Mouse (Mus musculus) embryonic stem cell, embryonic (primary cell): ENCODE data around the gene Gm10715.
"Not testable (repeated sequence)": the region's sequence is repeated elsewhere in the genome, so short reads cannot be mapped to it uniquely, and the experiment has no call there.

Experiments used
- CTCF ChIA-PET, 4 experiments: fragments of 300-600 bp in 2 of 4; fragments of 350-600 bp in 2 of 4; sonication (Branson Sonifier 250); formaldehyde crosslinking; loops; one replicate each; lab custom pipeline; 2022; ENCODE audit warnings: inconsistent platforms in 2 of 4; lab: Charles Lee
- POLR2A ChIA-PET, 4 experiments: fragments of 300-600 bp in 2 of 4; fragments of 350-600 bp in 2 of 4; sonication (Branson Sonifier 250); formaldehyde crosslinking; loops; one replicate each; lab custom pipeline; 2022; ENCODE audit warnings: antibody characterized with exemption in 4 of 4, inconsistent platforms in 1 of 4; lab: Charles Lee

Gene Gm10715

DNA sequence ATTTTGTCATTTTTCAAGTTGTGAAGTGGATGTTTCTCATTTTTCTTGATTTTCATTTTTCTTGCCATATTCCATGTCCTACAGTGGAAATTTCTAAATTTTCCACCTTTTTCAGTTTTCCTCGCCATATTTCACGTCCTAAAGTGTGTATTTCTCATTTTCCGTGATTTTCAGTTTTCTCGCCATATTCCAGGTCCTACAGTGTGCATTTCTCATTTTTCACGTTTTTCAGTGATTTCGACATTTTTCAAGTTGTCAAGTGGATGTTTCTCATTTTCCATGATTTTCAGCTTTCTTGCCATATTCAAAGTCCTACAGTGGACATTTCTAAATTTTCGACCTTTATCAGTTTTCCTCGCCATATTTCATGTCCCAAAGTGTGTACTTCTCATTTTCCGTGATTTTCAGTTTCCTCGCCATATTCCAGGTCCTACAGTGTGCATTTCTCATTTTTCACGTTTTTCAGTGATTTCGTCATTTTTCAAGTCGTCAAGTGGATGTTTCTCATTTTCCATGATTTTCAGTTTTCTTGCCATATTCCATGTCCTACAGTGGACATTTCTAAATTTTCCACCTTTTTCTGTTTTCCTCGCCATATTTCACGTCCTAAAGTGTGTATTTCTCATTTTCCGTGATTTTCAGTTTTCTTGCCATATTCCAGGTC lies 12.6 kb upstream of the Gm10715 start:
- POLR2A ChIA-PET, CTCF ChIA-PET: not testable (repeated sequence)

DNA sequence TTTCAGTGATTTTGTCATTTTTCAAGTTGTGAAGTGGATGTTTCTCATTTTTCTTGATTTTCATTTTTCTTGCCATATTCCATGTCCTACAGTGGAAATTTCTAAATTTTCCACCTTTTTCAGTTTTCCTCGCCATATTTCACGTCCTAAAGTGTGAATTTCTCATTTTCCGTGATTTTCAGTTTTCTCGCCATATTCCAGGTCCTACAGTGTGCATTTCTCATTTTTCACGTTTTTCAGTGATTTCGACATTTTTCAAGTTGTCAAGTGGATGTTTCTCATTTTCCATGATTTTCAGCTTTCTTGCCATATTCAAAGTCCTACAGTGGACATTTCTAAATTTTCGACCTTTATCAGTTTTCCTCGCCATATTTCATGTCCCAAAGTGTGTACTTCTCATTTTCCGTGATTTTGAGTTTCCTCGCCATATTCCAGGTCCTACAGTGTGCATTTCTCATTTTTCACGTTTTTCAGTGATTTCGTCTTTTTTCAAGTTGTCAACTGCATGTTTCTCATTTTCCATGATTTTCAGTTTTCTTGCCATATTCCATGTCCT lies 11.7 kb upstream of the Gm10715 start, which contains the start of gene Gm10717:
Gene Gm10717 (plus strand): TSS at position 506 of the 556 bp plus-strand sequence.
- POLR2A ChIA-PET, CTCF ChIA-PET: not testable (repeated sequence)

DNA sequence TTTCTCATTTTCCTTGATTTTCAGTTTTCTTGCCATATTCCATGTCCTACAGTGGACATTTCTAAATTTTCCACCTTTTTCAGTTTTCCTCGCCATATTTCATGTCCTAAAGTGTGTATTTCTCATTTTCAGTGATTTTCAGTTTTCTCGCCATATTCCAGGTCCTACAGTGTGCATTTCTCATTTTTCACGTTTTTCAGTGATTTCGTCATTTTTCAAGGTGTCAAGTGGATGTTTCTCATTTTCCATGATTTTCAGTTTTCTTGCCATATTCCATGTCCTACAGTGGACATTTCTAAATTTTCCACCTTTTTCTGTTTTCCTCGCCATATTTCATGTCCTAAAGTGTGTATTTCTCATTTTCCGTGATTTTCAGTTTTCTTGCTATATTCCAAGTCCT lies 11.0 kb upstream of the Gm10715 start:
- POLR2A ChIA-PET, CTCF ChIA-PET: not testable (repeated sequence)

DNA sequence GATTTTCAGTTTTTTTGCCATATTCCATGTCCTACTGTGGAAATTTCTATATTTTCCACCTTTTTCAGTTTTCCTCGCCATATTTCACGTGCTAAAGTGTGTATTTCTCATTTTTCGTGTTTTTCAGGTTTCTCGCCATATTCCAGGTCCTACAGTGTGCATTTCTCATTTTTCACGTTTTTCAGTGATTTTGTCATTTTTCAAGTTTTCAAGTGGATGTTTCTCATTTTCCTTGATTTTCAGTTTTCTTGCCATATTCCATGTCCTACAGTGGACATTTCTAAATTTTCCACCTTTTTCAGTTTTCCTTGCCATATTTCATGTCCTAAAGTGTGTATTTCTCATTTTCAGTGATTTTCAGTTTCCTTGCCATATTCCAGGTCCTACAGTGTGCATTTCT lies 10.5 kb upstream of the Gm10715 start:
- POLR2A ChIA-PET = not testable (repeated sequence)

DNA sequence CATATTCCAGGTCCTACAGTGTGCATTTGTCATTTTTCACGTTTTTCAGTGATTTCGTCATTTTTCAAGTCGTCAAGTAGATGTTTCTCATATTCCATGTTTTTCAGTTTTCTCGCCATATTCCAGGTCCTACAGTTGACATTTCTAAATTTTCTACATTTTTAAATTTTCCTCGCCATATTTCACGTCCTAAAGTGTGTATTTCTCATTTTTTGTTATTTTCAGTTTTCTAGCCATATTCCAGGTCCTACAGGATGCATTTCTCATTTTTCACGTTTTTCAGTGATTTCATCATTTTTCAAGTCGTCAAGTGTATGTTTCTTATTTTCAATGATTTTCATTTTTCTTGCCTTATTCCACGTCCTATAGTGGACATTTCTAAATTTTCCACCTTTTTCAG lies 9.9 kb upstream of the Gm10715 start:
- CTCF ChIA-PET, POLR2A ChIA-PET: not testable (repeated sequence)

More for the DNA sequence above, 10.5 kb upstream of the Gm10715 start:
- CTCF ChIA-PET = not testable (repeated sequence)

DNA sequence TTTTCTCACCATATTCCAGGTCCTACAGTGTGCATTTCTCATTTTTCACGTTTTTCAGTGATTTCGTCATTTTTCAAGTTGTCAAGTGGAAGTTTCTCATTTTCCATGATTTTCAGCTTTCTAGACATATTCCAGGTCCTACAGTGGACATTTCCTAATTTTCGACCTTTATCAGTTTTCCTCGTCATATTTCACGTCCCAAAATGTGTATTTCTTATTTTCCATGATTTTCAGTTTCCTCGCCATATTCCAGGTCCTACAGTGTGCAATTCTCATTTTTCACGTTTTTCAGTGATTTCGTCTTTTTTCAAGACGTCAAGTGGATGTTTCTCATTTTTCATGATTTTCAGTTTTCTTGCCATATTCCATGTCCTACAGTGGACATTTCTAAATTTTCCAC lies 9.5 kb upstream of the Gm10715 start:
- CTCF ChIA-PET, POLR2A ChIA-PET: not testable (repeated sequence)

DNA sequence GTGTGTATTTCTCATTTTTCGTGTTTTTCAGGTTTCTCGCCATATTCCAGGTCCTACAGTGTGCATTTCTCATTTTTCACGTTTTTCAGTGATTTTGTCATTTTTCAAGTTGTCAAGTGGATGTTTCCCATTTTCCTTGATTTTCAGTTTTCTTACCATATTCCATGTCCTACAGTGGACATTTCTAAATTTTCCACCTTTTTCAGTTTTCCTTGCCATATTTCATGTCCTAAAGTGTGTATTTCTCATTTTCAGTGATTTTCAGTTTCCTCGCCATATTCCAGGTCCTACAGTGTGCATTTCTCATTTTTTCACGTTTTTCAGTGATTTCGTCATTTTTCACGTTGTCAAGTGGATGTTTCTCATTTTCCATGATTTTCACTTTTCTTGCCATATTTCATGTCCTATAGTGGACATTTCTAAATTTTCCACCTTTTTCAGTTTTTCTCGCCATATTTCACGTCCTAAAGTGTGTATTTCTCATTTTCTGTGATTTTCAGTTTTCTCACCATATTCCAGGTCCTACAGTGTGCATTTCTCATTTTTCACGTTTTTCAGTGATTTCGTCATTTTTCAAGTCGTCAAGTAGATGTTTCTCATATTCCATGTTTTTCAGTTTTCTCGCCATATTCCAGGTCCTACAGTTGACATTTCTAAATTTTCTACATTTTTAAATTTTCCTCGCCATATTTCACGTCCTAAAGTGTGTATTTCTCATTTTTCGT lies 7.2 kb upstream of the Gm10715 start:
- POLR2A ChIA-PET, CTCF ChIA-PET: not testable (repeated sequence)

DNA sequence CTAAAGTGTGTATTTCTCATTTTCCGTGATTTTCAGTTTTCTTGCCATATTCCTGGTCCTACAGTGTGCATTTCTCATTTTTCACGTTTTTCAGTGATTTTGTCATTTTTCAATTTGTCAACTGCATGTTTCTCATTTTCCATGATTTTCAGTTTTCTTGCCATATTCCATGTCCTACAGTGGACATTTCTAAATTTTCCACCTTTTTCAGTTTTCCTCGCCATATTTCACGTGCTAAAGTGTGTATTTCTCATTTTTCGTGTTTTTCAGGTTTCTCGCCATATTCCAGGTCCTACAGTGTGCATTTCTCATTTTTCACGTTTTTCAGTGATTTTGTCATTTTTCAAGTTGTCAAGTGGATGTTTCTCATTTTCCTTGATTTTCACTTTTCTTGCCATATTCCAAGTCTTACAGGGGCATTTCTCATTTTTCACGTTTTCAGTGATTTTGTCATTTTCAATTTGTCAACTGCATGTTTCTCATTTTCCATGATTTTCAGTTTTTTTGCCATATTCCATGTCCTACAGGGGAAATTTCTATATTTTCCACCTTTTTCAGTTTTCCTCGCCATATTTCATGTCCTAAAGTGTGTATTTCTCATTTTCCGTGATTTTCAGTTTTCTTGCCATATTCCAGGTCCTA lies 5.9 kb upstream of the Gm10715 start:
- POLR2A ChIA-PET, CTCF ChIA-PET: not testable (repeated sequence)

DNA sequence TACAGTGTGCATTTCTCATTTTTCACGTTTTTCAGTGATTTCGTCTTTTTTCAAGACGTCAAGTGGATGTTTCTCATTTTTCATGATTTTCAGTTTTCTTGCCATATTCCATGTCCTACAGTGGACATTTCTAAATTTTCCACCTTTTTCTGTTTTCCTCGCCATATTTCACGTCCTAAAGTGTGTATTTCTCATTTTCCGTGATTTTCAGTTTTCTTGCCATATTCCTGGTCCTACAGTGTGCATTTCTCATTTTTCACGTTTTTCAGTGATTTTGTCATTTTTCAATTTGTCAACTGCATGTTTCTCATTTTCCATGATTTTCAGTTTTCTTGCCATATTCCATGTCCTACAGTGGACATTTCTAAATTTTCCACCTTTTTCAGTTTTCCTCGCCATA lies 2.4 kb upstream of the Gm10715 start, which contains the start of gene Gm17535:
Gene Gm17535 (plus strand): TSS at position 301 of the 400 bp plus-strand sequence.
- POLR2A ChIA-PET, CTCF ChIA-PET: not testable (repeated sequence)

DNA sequence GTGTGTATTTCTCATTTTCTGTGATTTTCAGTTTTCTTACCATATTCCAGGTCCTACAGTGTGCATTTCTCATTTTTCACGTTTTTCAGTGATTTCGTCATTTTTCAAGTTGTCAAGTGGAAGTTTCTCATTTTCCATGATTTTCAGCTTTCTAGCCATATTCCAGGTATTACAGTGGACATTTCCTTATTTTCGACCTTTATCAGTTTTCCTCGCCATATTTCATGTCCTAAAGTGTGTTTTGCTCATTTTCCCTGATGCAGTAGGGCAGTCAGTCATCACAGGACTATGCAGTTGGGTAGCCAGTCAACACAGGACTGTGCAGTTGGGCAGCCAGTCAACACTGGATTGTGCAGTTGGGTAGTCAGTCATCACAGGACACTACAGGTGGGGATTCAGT lies 1.5 kb downstream of the Gm10715 start:
- CTCF ChIA-PET, POLR2A ChIA-PET: not testable (repeated sequence)
